Mouse (Mus musculus) layer of hippocampus, adult 2 months (tissue): ENCODE measurements around the gene 1700015F17Rik. TPM values are rescaled to one million over a fixed set of nuclear protein-coding genes. Genes with fewer than 3 reads are reported as not detected.

Source experiments
- DNase-seq, 2 experiments: peaks; one replicate each; pipeline ENCODE4 v3.0.0; 2022; ENCODE audit warnings: low spot score in 2 of 2
- H3K27ac ChIP-seq: fragments of 200-600 bp; 2 replicates; pipeline ENCODE4 v1.8.1; 2022
- H3K4me3 ChIP-seq: fragments of 200-600 bp; 2 replicates; pipeline ENCODE4 v1.8.1; 2022; ENCODE audit warnings: mild to moderate bottlenecking
- CTCF ChIP-seq: fragments of 200-600 bp; conservative IDR thresholded peaks from 2 replicates; pipeline ENCODE4 v1.8.1; 2022; ENCODE audit warnings: antibody characterized with exemption, mild to moderate bottlenecking, moderate library complexity
- long read RNA-seq, 2 experiments: library from polyadenylated mRNA; stranded (forward); transcript quantifications; one replicate each; pipeline ENCODE4 v2.0.0; 2021; ENCODE audit warnings: borderline mapping rate in 2 of 2
- total RNA-seq, 2 experiments: library from RNA; stranded (reverse); gene quantifications; 2 replicates each; pipeline ENCODE4 v1.2.3; 2021

Gene 1700015F17Rik
- not detected for total RNA-seq
- long read RNA-seq, experiment 1: 0 reads
- long read RNA-seq, experiment 2: 0 reads

- TF ChIP-seq CTCF: no peak
- Histone ChIP-seq H3K27ac (no peak within 1 kb of the TSS), H3K4me3 (no peak within 1 kb of the TSS)
- no peak for DNase-seq
Observed at GRCm38 (mm10) chr5:5479043-5479442, at the start of gene 1700015F17Rik. Gene 1700015F17Rik (minus strand): TSS chr5:5479143.

DNA sequence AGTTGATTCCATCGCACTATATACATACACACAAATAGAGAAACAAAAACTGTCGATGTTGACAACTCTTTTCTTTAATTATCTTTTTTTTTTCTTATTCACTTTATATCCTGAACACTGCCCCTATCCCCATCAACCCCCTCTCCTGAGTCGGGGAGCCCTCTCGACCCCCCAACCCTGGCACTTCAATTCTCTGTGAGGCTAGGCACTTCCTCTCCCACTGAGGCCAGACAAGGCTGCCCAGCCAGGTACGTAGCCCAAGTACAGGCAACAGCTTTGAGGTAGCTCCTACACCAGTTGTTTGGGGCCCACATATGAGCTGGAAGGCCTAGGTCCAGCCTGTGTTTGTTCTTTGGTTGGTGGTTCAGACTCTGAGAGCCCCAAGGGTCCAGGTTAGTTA, 36.5 kb upstream of the 1700015F17Rik start:
- H3K4me3 ChIP-seq: no peak overlapping the region; the same call in 1 of the 2 replicates
- peak overlapping the region; percentile 99; the same call in 1 of the 2 replicates for H3K27ac ChIP-seq
- no peak for DNase-seq
- no peak for TF ChIP-seq CTCF

GRCm38 (mm10) chr5:5514196-5515076, 35.5 kb upstream of the 1700015F17Rik start, which contains the start of gene Cldn12:
Gene Cldn12 (minus strand): TSS chr5:5514958.
- Histone ChIP-seq H3K27ac (peak within 1 kb of the TSS; percentile 99), H3K4me3 (peak within 1 kb of the TSS; percentile 89)
- DNase-seq: peak; percentile 96 to 98
- TF ChIP-seq CTCF: no peak

- Histone ChIP-seq H3K4me3 (no peak overlapping the region), H3K27ac (no peak overlapping the region)
- no peak for TF ChIP-seq CTCF
- no peak for DNase-seq
Observed at GRCm38 (mm10) chr5:5511401-5511800, 32.5 kb upstream of the 1700015F17Rik start.

GRCm38 (mm10) chr5:5510989-5511388, 32.0 kb upstream of the 1700015F17Rik start:
- Histone ChIP-seq H3K4me3 (no peak overlapping the region), H3K27ac (no peak overlapping the region)
- TF ChIP-seq CTCF: no peak
- no peak for DNase-seq

- DNase-seq: no peak
- TF ChIP-seq CTCF: no peak
- Histone ChIP-seq H3K4me3 (no peak overlapping the region), H3K27ac (no peak overlapping the region)
Observed at GRCm38 (mm10) chr5:5510304-5510887, 31.5 kb upstream of the 1700015F17Rik start.

- DNase-seq: no peak
- no peak overlapping the region for H3K27ac ChIP-seq
- TF ChIP-seq CTCF: no peak
- peak overlapping the region; percentile 17; the same call in 1 of the 2 replicates for H3K4me3 ChIP-seq
Observed at GRCm38 (mm10) chr5:5508231-5508630, 29.3 kb upstream of the 1700015F17Rik start.

DNA sequence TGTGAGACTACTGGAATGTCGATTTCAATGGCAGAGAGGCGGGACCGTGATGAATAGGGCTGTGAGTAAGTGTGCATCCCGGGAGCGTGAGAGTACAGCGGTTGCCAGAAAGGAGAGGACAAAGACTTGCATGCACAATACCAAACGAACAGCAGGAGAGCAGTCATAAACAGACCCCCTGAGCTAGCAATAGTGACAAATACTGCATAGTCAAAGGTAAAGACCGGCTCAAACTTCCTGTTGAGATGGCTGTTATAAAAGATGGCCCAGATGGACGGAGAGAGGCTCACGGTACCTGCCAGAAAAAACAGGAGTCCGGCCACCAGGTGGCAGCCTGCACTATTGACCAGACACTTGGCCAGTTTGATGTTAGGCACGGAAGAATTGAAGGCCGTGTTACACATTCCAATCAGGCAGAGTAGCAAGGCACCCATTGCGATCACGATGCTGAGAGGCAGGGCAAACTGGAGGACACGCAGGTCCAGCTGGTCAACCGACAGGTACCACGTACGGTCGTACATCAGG, 28.8 kb upstream of the 1700015F17Rik start:
- Histone ChIP-seq H3K27ac (no peak overlapping the region), H3K4me3 (peak overlapping the region; percentile 17; the same call in 1 of the 2 replicates)
- DNase-seq: peak; percentile 39 to 53
- TF ChIP-seq CTCF: peak; percentile 76

DNA sequence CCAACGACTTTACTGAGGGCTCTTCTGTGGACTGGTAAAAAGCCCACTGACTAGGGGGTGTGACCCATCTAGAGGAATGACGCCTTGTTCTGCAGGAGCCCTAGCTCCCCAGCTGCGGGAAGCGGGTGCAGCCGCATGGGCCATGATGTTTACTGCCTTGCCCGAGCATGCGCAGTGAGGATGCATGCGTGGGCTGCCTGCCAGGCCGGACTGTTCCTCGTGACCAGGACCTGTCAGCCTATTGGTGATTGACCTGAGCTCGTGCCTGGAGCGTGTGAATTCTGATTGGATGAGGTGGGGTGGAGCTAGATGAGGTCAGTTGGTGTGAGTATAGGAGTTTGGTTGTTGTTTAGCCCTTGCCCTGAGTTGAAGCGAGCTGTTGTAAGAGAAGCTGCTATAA, 25.5 kb upstream of the 1700015F17Rik start:
- Histone ChIP-seq H3K27ac (no peak overlapping the region), H3K4me3 (no peak overlapping the region)
- DNase-seq: no peak
- no peak for TF ChIP-seq CTCF

- no peak for TF ChIP-seq CTCF
- no peak for DNase-seq
- Histone ChIP-seq H3K27ac (no peak overlapping the region), H3K4me3 (no peak overlapping the region)
Observed at GRCm38 (mm10) chr5:5503381-5503780, 24.4 kb upstream of the 1700015F17Rik start.

DNA sequence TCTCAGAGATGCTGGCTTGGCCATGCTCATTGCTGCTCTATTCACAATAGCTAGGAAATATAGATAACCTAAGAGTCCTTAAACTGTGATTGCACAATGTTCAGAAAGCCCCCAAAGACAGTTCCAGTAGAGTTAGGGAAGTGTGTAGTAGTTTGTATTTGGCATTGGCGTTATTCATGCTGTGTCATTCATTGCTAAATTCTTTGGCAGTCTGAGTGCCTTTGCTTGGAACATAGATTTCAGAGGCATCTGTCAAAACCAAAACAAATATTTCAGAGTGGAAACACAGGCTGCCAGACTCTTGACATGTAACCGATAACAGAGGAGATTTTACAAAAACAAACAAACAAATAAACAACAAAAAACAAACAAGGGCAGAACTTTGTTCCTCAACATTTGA, 22.6 kb upstream of the 1700015F17Rik start:
- no peak overlapping the region for H3K27ac ChIP-seq
- peak in 1 of 2 experiments; percentile 45 for DNase-seq
- no peak for TF ChIP-seq CTCF
- H3K4me3 ChIP-seq: no peak overlapping the region

- no peak for TF ChIP-seq CTCF
- no peak for DNase-seq
- Histone ChIP-seq H3K27ac (no peak overlapping the region), H3K4me3 (no peak overlapping the region)
Observed at GRCm38 (mm10) chr5:5496393-5496792, 17.4 kb upstream of the 1700015F17Rik start.

GRCm38 (mm10) chr5:5495042-5495441, 16.1 kb upstream of the 1700015F17Rik start:
- Histone ChIP-seq H3K27ac (no peak overlapping the region), H3K4me3 (no peak overlapping the region)
- TF ChIP-seq CTCF: no peak
- DNase-seq: no peak
